In the genomic region with DNA sequence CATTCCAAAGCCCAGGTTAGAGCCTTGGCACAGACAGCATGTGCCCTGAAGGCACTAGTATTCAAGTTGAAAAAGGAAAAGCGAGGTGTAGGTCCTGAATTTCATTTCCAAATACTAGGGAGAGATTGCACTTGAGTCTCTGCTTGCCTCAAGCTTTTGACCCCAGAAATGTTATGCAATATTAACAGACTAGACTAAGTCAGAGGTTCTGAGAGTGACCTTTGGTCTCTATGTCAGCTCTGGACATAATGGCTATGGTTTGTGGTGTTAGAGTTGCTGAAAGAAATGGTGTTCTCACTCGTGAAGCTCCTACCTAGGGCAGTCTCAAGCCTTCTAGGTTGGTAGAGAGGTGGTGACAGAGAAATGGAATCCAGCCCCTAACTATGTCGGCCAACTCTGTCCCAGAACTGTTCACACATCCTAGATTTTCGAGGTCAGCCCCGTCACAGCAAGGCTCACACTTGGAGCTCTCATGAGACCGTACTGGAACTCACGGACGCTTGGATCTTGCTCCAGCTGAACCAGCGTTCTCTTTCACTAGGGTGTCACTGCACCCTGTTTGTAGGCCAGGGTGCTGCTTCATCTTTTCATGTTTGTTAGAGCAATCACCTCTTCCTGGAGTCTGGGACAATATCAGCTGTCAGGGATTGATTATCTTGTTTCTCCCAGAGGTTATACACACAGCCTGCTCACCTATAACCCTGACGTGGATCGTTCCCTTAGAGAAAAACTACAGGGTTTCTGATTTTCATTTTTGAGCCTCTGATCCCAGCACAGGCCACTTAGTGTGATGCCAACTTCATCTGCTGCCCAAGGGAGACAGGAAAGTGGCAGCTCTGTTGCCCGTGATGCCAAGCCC, we compare ENCODE assay signal across 16 mouse cellular contexts.
DNase-seq lines count a peak whose midpoint lies in the region; ATAC-seq and TF ChIP-seq lines count a peak whose summit lies in the region.
"Had no signal": no experiment of that assay in that cellular context is flagged by ENCODE, and none has a peak within 500 bp of the region (broad histone marks: within the 10 kb centered on the region; RNA-seq: fewer than 3 reads in every experiment).

No protein-coding gene starts in this region.

- H3K9ac ChIP-seq in lung, postnatal 0 days (replicated peaks; ENCODE audit: low read depth) = no peak overlapping the region
- H3K9ac ChIP-seq in liver, embryonic 13.5 days = no peak overlapping the region
- no peak overlapping the region for H3K9ac ChIP-seq in forebrain, embryonic 15.5 days (replicated peaks)
- no peak overlapping the region for H3K9ac ChIP-seq in hindbrain, embryonic 14.5 days
- H3K9ac ChIP-seq: limb, embryonic 15.5 days; midbrain, embryonic 13.5 days had no signal

- no peaks in the 10 kb centered on the region for H3K36me3 ChIP-seq in lung, postnatal 0 days (ENCODE audit: insufficient read depth, low read length)
- no peaks in the 10 kb centered on the region for H3K36me3 ChIP-seq in liver, embryonic 13.5 days
- H3K36me3 ChIP-seq in forebrain, embryonic 15.5 days = no peaks in the 10 kb centered on the region
- H3K36me3 ChIP-seq in hindbrain, embryonic 14.5 days (replicated peaks; ENCODE audit: control insufficient read depth, insufficient read depth) = no peaks in the 10 kb centered on the region
- H3K36me3 ChIP-seq: heart, embryonic 10.5 days; limb, embryonic 15.5 days; midbrain, embryonic 13.5 days had no signal

- H3K27ac ChIP-seq in lung, postnatal 0 days (ENCODE audit: low read length) = no peak overlapping the region
- H3K27ac ChIP-seq in liver, embryonic 13.5 days = peak overlapping the region; percentile 78
- H3K27ac ChIP-seq in forebrain, embryonic 15.5 days (replicated peaks) = no peak overlapping the region
- no peak overlapping the region for H3K27ac ChIP-seq in hindbrain, embryonic 14.5 days
- H3K27ac ChIP-seq: heart, embryonic 10.5 days; hindbrain, postnatal 0 days; limb, embryonic 15.5 days; macrophage; midbrain, embryonic 13.5 days had no signal

- H3K4me3 ChIP-seq in lung, postnatal 0 days (ENCODE audit: low read depth, low read length) = no peak overlapping the region
- H3K4me3 ChIP-seq in liver, embryonic 13.5 days (replicated peaks) = no peak overlapping the region
- no peak overlapping the region for H3K4me3 ChIP-seq in forebrain, embryonic 15.5 days
- H3K4me3 ChIP-seq in hindbrain, embryonic 14.5 days (replicated peaks; ENCODE audit: low read length) = no peak overlapping the region
- H3K4me3 ChIP-seq: heart, embryonic 10.5 days; limb, embryonic 15.5 days; midbrain, embryonic 13.5 days had no signal

- 73% methylated on average over 12 of the region's 12 CpGs for WGBS in lung, postnatal 0 days
- 53% methylated on average over 12 of the region's 12 CpGs for WGBS in liver, embryonic 13.5 days (ENCODE audit: insufficient replicate concordance)
- WGBS in forebrain, embryonic 15.5 days = 86% methylated on average over 12 of the region's 12 CpGs
- 85% methylated on average over 12 of the region's 12 CpGs for WGBS in hindbrain, embryonic 14.5 days

- no peak overlapping the region for H3K4me2 ChIP-seq in lung, postnatal 0 days (replicated peaks; ENCODE audit: low read depth, low read length)
- H3K4me2 ChIP-seq in liver, embryonic 13.5 days = no peak overlapping the region
- H3K4me2 ChIP-seq in forebrain, embryonic 15.5 days (replicated peaks) = no peak overlapping the region
- no peak overlapping the region for H3K4me2 ChIP-seq in hindbrain, embryonic 14.5 days (replicated peaks)
- H3K4me2 ChIP-seq: limb, embryonic 15.5 days; midbrain, embryonic 13.5 days had no signal

- no peak for TF ChIP-seq CTCF in lung, postnatal 0 days (IDR thresholded peaks at IDR 0.05)

- no peak for TF ChIP-seq EP300 in lung, postnatal 0 days (IDR thresholded peaks at IDR 0.05)

- ATAC-seq in cerebellum, adult (ENCODE audit: insufficient number of reproducible peaks, low FRiP score, low TSS enrichment) = 0 out of 2 replicates have a peak, but pooled peaks have one; percentile 46
- ATAC-seq in lung, postnatal 0 days = no peak
- peak; percentile 56 for ATAC-seq in liver, embryonic 13.5 days (ENCODE audit: low read depth)
- no peak for ATAC-seq in forebrain, embryonic 15.5 days (replicated peaks)
- ATAC-seq in hindbrain, embryonic 14.5 days (ENCODE audit: low FRiP score) = no peak
- ATAC-seq: activated CD4-positive, CD25-positive, alpha-beta regulatory T cell, adult 4 months; forebrain, embryonic 14.5 days; hindbrain, postnatal 0 days; midbrain, embryonic 13.5 days had no signal

- no peaks in the 10 kb centered on the region for H3K4me1 ChIP-seq in lung, postnatal 0 days (ENCODE audit: insufficient read depth, low read depth, low read length)
- H3K4me1 ChIP-seq in liver, embryonic 13.5 days (replicated peaks) = peaks cover 3% of the 10 kb centered on the region; the same call in 1 of the 2 replicates
- H3K4me1 ChIP-seq in forebrain, embryonic 15.5 days = no peaks in the 10 kb centered on the region
- H3K4me1 ChIP-seq in hindbrain, embryonic 14.5 days (replicated peaks; ENCODE audit: control insufficient read depth, insufficient read depth, low read length) = no peaks in the 10 kb centered on the region
- H3K4me1 ChIP-seq: limb, embryonic 15.5 days had no signal

- DNase-seq in cerebellum, adult 9-10 months = no peak
- peak; percentile 39 for DNase-seq in lung, postnatal 36 days
- DNase-seq in lung, postnatal 0 days (ENCODE audit: low spot score) = no peak
- DNase-seq in liver, embryonic 13.5 days = no peak
- no peak for DNase-seq in urinary bladder, postnatal 25 days (ENCODE audit: low spot score)
- DNase-seq in hindbrain, embryonic 14.5 days (ENCODE audit: low spot score) = no peak
- DNase-seq: cerebellum, adult 11-12 months had no signal

- no peaks in the 10 kb centered on the region for H3K27me3 ChIP-seq in lung, postnatal 0 days (replicated peaks; ENCODE audit: insufficient read depth, low read length)
- H3K27me3 ChIP-seq in liver, embryonic 13.5 days = no peaks in the 10 kb centered on the region
- H3K27me3 ChIP-seq in forebrain, embryonic 15.5 days = no peaks in the 10 kb centered on the region
- H3K27me3 ChIP-seq in hindbrain, embryonic 14.5 days (ENCODE audit: control insufficient read depth, insufficient read depth, low read length) = no peaks in the 10 kb centered on the region
- H3K27me3 ChIP-seq: limb, embryonic 15.5 days; midbrain, embryonic 13.5 days had no signal

- H3K9me3 ChIP-seq in lung, postnatal 0 days (ENCODE audit: low read length) = no peaks in the 10 kb centered on the region
- H3K9me3 ChIP-seq in liver, embryonic 13.5 days (replicated peaks) = no peaks in the 10 kb centered on the region
- no peaks in the 10 kb centered on the region for H3K9me3 ChIP-seq in forebrain, embryonic 15.5 days
- no peaks in the 10 kb centered on the region for H3K9me3 ChIP-seq in hindbrain, embryonic 14.5 days (ENCODE audit: control insufficient read depth, low read length)
- H3K9me3 ChIP-seq: heart, embryonic 10.5 days; limb, embryonic 15.5 days; midbrain, embryonic 13.5 days had no signal

Comparison
In these comparisons a context has a peak if more than half of its experiments do, and no peak if none do; other contexts are left out.
1. ATAC-seq: peak in cerebellum, adult (single experiment) and liver, embryonic 13.5 days (single experiment); none in lung, postnatal 0 days (single experiment), forebrain, embryonic 15.5 days (single experiment) and hindbrain, embryonic 14.5 days (single experiment).